Mouse (Mus musculus) MEL-GATA-1-ER (cell line): ENCODE data around the gene Hmg20b.

Experiments used
- DNase-seq: peaks from one replicate; pipeline ENCODE4 v3.0.0-alpha.2; 2012; ENCODE audit warnings: low read depth; ENCODE audit errors: extremely low read depth

Gene Hmg20b

DNA sequence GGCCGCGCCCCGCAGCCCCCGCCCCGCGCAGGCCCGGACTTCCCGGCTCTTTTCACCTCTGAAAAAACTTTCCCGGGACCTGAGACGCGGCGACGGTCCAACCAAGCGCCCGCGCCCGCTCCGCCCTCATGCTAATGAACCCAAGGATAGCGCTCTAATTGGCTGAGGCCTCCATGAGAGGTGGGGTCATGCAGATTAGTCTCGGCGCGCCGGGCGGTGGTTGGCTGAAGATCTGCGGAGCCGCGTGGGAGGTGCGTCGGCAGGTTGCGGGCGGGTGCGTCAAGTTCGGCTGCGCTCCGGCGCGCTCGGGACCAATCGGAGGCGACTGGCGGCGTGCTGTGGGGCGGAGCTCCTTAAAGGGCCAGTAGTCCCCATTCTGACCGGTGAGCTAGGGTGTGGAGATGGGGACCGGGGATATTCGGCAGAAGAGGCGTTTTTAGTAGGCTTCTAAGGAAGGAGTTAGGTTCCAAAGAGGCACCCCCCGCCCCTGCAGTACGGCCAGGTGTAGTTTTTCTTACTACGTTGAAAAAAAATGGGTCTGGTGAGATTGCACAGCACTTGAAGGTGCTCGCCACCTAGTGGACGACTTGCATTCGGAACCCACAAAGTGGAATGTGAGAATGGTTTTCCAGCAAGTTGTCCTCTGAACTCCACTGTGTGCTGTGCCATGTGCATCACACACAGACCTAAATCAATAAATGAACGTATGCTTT is at the start of gene Hmg20b:
Gene Hmg20b (minus strand): TSS at position 130 of the 713 bp plus-strand sequence.
- DNase-seq: peak; percentile 93

DNA sequence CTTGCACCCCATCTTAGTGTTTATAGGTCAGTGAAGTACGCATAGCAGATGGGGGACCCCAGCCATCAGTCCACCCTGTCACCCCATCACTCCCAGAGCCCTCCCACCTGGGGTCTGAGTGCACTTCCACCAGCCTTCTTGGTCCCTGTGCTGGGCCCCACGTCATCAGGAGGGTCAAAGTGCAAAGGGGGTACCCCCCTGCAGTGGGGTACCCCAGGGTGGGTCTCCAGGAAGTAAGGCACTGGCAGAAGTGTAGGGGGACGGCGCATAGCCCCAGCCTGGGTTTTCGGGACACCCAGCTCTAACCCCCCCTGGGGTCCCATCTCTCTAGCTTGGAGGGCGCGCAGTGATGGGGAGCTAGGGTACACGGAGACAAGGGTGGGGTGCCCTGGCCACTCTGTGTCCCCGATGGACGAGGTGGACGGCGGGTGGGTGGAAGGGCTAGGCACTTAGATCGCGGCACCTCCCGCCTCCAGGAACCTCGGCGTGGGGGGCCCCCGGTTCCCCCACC is 49.6 kb upstream of the Hmg20b start:
- no peak for DNase-seq

DNA sequence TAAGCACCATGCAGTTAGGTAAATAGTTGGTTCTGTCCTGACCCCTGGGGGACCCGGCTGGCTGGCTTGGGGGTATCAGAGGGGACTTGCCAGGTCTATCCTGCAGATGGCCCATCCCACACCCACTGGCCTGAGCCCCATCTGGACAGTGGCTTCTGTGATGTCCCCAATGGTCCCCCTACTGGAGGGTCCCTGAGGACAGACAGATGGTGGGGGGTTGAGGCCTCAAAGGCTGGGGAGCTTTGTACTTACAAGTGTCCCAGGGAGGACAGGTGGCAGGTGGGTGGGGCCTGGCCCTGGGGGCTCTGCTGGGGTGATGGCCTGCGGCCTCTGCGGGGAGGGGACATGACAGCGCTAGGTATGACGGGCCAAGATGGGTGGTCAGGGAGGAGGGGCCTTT is 49.0 kb upstream of the Hmg20b start:
- DNase-seq: no peak

DNA sequence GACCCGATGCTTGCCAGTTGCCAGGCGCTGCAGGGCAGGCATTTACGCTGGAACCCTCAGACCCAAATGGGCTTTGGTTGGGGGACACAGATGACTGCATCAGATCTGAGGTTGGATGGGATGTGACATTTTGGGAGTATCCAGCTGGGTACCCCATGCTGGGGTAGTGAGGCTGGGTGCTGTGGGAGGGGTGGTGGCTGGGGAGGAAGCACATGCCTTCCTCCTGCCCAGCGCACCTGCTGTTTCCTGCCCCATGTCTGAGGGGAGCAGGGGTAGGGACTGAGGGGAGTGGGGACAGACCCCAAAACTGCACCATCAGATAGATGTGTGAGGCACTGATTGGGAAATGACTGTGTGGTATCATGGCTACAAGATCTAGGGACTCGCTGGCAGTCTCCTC is 46.5 kb upstream of the Hmg20b start:
- DNase-seq: no peak

DNA sequence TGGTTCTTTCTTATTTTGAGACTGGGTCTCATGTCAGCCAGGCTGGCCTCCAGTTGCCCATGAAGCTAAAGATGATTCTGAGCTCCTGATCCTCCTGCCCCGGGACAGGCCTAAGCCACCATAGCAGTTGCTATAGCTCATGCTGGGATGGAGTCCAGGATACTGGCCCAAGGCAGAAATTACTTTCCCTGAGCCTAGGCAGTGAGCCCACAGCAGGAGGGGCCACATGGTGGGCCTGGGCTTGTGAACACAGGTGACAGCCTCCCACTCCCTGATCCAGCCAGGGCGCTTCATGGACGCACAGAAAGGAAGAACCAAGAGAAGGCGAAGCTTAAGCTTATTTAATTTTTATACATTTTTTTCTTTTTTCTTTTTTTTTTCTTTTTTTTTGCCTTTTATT is 45.6 kb upstream of the Hmg20b start:
- DNase-seq: no peak

DNA sequence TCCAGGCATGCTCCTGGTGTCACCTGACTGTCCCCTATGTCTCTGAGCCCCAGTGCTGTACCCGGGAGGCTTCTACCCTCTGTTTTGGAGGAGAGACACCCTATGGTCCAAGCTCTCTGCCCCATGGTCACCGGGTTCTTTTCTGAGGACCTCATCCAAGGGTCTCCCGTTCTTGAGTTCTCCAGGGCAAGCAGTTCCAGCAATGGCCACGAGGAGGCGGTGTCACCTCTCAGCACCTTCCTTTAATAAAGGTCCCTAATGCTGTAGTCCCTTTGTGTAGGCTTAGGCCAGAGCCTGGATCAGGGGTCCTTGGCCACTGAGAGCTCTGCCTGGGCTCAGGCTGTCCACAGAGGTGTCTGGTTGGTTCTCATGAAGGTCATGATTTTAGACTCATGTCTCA is 44.8 kb upstream of the Hmg20b start:
- DNase-seq: no peak

DNA sequence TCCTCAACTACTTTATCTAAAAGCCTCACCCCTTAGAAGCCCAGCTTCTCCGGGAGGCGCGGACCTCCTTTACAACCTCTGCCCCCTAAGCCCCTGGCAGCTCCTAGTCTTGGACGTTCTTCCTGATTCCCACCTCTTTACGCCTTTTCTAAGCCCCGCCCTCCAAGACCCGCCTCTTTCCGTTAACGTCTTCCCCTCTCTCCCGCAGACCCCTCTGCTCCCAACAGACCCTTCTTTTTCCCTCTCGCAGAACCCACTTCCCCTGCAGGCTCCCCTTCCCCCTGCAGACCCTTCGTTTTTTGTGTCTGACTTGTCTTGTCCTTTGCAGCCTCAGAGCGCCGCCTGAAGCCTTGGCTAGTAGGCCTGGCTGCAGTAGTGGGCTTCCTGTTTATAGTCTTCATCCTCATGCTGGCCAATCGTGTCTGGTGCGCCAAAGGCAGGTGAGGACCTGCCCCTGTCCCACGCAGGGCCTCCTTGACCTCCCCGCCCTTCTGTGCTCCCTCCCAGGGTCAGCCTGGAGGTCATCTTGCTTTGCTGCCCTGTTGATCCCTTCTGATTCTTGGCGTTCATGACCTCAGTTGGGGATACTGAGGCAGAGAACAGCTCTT is 43.3 kb upstream of the Hmg20b start:
- DNase-seq: no peak

DNA sequence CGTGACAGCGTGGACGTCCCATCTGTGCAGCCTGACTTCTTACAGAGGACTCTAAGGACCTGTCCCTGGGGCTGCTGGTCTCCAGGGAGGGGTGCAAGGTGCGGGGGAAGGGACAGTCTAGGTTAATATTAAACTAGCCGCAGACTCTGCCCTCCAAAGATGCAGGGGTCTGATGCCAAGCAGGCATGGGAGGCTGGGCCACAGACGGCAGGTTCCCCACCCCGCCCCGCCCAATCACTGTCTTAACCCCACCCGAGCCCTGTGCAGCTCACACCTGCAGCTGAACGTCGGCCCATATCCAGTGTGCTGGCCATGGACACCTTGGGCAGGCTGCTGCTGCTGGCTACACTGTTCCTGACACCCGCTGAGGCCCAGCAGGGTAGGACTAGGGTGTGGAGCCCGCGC is 42.5 kb upstream of the Hmg20b start, which contains the start of gene Smim24:
Gene Smim24 (plus strand): TSS at position 271 of the 405 bp plus-strand sequence.
- no peak for DNase-seq

DNA sequence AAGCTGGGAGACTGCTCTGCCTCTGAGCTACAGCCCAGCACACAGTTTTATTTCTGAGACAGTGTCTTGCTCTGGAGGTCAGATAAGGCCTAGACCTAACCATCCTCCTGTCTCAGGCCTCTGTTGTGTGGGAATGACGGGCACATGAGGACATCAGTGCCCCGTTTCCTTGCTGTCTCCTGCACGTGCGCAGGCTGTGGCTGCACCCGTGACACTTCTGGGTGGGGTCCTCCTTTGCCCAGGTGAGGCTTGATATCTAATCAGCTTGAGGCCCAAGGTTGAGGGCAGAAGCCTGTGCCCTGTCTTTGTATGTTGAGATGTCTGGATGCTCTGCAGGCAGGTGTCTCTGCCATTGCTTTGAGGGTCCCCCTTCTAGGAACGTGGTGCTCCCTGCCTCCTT is 42.0 kb upstream of the Hmg20b start:
- no peak for DNase-seq

DNA sequence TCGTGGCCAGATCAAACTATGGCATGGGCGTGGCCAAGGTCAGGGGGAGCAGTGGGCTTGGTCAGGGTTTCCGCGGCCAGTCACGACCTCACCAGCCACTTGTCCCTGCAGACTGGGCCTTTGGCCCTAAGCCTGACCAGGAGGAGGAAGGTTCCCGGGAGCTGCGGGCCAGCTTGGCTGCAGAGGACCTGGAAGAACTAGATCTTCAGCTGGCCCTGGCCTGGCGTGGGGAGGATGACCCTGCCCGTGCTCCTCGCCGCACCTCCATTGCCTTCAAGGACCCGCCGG is 40.3 kb upstream of the Hmg20b start:
- DNase-seq: no peak

DNA sequence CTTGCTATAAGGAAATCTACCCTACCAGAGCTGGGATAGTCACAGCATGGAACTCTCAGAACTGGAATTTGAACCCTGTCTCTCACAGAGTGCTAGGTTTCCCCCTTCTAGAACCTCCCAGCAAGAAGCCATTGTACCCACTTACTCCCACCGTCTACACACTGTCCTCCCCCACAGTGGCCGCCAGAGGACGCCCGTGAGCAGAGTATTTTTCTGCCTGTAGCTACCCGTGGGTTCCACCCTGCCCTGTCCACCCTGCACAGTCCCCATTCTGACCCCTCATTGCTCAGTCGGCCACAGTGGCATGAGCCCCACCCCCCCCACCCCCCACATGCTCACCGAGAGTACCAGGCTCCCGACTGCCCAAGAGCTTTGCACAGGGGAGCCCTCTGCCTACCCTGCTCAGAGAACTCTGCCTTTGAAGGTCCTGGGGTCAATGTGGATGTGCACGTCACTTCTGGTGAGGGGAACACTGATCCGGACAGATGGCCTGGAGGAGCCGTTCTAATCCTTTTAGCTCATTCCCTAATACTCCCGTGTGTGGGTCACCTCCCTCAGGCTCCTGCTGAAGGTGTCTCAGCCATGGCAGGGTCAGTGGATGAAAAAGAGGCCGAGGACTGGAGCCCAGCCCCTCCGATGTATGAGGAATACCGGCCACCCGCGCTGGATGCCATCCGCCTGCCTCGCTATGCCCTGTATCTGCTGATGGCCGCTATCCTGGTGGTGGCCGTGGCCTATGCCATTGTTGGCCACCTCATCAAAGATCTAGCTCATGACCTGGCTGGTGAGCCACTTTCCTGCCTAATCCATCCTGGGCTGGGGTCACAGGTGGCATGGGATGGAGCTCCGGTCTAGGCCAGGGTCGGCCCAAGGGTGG is 39.8 kb upstream of the Hmg20b start:
- no peak for DNase-seq

DNA sequence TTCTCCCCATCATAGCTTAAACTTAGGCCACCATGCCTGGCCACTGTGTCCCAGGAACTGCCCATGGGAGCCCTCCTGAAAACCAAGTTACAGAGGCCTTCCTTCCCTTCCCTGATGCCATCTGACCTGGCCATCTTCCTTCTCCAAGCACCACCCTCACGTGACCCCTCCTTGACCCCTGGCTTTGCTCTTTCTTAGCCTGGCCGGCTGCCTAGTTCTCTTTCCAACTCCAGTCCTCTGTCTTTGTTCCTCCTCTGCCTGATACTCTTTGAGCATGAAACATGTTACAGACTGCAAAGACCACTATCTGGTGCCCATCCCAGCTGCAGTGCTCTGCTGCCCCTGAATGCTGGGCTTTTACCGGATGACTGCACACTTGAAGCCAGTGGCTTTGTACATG is 39.1 kb upstream of the Hmg20b start:
- no peak for DNase-seq

DNA sequence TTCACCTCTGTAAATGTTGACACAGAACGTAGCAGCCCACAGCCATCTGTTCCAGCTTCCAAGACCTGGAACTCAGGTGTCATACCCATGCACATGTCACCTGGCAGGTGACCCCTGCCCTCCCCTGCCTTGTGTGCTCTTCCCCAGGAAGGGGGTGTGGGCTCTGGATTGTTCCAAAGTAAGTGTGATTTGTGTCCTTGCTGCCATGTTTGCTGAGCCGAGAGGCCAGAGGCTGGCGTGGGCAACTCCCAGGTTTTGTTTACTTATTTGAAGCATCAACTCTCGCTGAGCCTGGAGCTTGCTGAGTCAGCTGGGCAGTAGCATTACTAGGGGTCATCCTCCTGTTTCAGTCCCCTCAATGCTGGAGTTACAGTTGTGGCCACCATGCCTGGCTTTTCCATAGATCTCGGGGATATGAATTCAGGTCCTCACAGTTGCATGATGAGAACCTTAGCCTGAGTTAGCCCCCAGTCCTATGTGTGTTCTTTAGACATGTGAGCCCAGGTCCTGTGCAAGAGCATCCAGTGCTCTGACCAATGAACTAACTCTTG is 38.3 kb upstream of the Hmg20b start, which contains the start of gene Gm48552:
Gene Gm48552 (plus strand): TSS at position 501 of the 551 bp plus-strand sequence.
- DNase-seq: no peak

DNA sequence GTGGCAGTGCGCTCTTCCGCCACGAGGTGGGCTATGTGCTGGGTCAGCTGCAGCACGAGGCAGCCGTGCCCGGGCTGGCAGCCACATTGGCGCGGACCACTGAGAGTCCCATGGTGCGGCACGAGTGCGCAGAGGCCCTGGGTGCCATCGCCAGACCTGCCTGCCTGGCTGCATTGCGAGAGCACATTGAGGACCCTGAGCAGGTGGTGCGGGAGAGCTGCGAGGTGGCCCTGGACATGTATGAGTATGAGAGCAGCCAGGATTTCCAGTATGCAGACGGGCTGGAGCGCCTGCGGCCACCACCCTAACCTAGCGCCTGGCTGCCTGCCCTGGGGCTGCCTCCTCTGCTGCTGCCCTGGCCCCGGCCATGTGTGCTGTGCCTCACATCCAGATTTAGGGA is 37.4 kb upstream of the Hmg20b start:
- no peak for DNase-seq

DNA sequence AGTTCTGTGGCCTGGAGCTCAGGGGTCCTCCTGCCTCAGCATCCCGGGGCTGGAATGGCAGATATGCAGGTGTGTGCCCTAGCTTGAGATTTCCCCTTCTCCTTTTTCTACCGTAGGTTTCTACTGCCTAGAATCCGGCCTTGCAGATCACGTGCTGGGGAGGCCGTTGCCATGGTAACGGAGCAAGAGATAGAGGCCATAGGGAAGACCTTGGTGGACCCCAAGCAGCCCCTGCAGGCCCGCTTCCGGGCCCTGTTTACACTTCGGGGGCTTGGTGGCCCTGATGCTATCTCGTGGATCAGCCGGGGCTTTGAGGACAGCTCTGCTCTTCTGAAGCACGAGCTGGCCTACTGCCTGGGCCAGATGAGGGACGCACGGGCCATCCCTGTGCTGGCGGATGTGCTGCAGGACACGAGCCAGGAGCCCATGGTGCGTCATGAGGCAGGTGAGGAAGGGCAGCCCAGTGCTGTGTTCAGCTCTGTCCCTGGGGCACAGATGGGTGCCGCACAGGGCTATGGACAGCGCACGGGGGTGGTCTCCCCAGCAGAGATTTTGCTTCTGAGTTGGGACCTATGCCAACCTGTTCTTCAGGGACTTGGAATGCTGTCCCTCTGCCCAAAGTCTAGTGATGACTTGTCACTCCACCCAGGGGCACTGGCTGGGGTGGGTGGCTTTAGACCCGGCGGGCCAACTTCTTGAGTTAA is 35.5 kb upstream of the Hmg20b start:
- no peak for DNase-seq

DNA sequence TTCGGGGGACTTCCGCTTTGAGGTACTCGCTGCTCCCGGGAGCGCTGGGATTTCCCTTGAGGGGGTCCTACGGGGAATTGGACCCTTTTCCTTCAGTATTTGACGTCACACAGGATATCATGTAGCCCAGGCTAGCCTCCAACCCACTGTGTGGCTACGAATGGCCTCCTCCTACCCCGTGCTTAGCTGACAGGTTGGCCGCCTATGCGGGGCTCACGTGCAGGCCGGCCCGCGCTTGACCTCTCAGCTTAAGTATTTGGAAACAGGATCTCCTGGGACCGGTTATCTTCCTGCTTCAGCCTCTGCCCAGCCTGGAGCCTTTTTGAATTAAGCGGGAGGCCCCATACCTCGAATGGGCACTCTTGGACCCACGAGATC is 34.3 kb upstream of the Hmg20b start:
- no peak for DNase-seq

DNA sequence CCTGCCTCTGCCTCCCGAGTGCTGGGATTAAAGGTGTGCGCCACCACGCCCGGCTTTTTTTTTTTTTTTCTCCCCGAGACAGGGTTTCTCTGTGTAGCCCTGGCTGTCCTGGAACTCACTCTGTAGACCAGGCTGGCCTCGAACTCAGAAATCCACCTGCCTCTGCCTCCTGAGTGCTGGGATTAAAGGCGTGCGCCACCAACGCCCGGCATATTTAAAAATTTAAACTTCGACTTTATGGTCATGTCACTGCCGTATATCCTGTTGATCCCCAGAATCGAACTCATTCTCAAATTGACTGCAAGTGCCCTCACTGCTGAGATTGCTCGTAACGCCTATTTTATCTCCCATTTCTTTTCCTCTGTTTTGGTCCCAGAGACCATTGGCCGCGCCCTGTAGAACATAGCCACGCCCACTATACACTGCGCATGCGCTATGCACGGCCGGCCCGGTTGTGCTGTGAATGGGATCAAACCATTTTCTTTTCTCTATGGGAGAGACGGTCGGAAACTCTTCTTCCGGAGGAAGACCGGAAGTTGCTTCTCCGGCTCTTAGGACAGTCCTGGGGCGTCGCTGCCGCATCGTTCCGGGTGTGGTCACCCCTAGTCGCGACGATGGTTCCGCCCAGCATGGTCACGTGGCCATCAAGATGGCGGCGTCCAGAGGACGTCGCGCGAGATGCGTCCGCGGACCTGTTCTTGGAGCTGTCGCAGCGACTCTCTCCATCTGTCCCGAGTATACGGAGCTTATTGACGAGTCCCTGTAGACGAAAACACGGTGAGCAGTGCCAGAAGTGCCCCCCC is 33.7 kb upstream of the Hmg20b start, which contains the start of the genes Dohh and Gm48551:
Gene Dohh (plus strand): TSS at position 627 of the 803 bp plus-strand sequence.
Gene Gm48551 (plus strand): TSS at position 665 of the 803 bp plus-strand sequence.
- DNase-seq: peak; percentile 97

DNA sequence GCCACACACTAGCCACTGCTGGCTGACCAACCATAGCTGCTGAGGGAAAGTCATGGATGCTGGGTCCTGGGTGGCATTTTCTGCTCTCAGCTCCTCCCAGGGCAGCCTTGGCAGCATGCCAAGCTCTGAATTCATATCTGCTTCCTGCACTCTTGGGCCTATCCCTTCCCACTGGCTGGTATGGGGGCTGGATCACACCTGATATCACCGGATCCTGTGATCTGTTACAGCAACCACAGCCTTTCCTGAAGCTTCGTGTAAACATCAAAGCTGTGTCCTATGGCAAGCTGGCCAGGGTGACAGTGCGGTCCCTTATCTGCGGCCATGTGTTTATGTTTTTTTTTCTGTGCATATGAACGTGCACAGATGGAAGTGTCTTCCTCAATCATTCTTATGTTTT is 31.8 kb upstream of the Hmg20b start:
- DNase-seq: peak; percentile 99

DNA sequence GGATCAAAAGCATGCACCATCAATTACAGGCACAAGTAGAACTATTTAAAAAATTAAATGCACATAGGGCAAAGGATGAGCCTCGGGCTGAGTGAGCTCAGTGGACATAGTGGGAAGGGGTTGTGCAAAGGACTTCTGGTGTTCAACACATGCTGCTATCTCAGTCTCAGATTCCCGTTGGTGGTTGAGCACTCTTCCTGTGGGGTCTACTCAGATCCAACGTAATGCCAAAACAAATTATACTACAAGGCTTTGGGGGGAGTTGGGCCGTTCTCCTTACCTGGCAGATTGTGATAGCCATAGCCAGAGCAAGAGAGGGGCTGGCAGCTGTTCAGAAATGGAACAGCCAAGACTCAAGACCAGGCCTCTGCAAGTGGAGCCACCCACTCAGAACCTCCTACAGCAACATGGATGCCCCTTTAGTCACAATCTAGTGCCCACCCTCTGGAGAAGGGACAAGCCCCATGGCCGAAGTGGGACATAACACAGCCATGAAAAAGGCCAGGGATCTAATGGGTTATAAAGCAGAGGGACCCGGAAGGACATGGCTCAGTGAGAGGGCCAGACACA is 29.6 kb upstream of the Hmg20b start:
- DNase-seq: no peak

DNA sequence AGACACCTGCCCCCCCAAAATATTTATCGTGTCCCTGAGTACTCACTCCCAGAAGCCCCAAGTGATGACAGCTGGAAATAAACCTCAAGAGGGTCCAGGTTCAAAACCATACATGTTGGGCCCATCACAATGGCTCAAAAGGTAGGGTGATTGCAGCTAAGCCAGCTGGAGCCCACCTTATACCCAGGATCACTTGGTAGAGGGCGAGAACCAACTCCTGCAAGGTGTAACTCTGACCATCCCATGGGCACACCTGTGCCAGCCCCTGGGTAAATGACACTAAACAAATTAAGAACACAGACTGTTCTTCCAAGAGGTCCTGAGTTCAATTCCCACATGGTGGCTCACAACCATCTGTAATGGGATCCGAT is 28.9 kb upstream of the Hmg20b start:
- no peak for DNase-seq
